Mouse (Mus musculus): ENCODE results near the gene Pcsk5. TPM values are rescaled to one million over a fixed set of nuclear protein-coding genes. Genes with fewer than 3 reads are reported as not detected.

The Pcsk5 gene
- polyA plus RNA-seq, 1 experiment from 2014 or later, result 21.1 TPM

- H3K9ac ChIP-seq (ENCODE audit: low read depth, low read length), result no peak overlapping the region
- H3K4me3 ChIP-seq (ENCODE audit: low read depth, low read length), result no peak overlapping the region
- H3K36me3 ChIP-seq (ENCODE audit: control insufficient read depth, insufficient read depth), result no peaks in the 10 kb centered on the region
- TF ChIP-seq CTCF (IDR thresholded peaks at IDR 0.05; ENCODE audit: low read depth), result no peak
- H3K27ac ChIP-seq (ENCODE audit: low read depth, low read length), result peak overlapping the region; percentile 24; the same call in 1 of the 2 replicates
- no peak for ATAC-seq
- no peaks in the 10 kb centered on the region for H3K27me3 ChIP-seq (replicated peaks; ENCODE audit: control insufficient read depth, insufficient read depth, low read length)
- H3K4me1 ChIP-seq (replicated peaks; ENCODE audit: control insufficient read depth, insufficient read depth, low read length), result peaks cover 4% of the 10 kb centered on the region; the same call in 1 of the 2 replicates
- H3K9me3 ChIP-seq (ENCODE audit: control insufficient read depth), result no peaks in the 10 kb centered on the region
- H3K4me2 ChIP-seq (replicated peaks; ENCODE audit: low read depth), result no peak overlapping the region
Observed at GRCm38 (mm10) chr19:17408591-17408990, 428.8 kb downstream of the Pcsk5 start.

GRCm38 (mm10) chr19:17406823-17407222, 430.6 kb downstream of the Pcsk5 start:
- WGBS, result 93% methylated on average over 5 of the region's 5 CpGs
- no peaks in the 10 kb centered on the region for H3K27me3 ChIP-seq (replicated peaks; ENCODE audit: control insufficient read depth, insufficient read depth, low read length)
- no peak for ATAC-seq
- H3K9me3 ChIP-seq (ENCODE audit: control insufficient read depth), result no peaks in the 10 kb centered on the region
- H3K27ac ChIP-seq (ENCODE audit: low read depth, low read length), result no peak overlapping the region
- 0 out of 2 replicates have a peak, but pooled peaks cover 4% of the 10 kb centered on the region for H3K4me1 ChIP-seq (replicated peaks; ENCODE audit: control insufficient read depth, insufficient read depth, low read length)
- H3K36me3 ChIP-seq (ENCODE audit: control insufficient read depth, insufficient read depth), result no peaks in the 10 kb centered on the region
- no peak for TF ChIP-seq CTCF (IDR thresholded peaks at IDR 0.05; ENCODE audit: low read depth)
- no peak overlapping the region for H3K4me3 ChIP-seq (ENCODE audit: low read depth, low read length)
- H3K4me2 ChIP-seq (replicated peaks; ENCODE audit: low read depth), result no peak overlapping the region
- no peak overlapping the region for H3K9ac ChIP-seq (ENCODE audit: low read depth, low read length)

- ATAC-seq, result peak; percentile 88
- Histone ChIP-seq H3K4me2 (replicated peaks; ENCODE audit: low read depth) (no peak overlapping the region), H3K4me1 (replicated peaks; ENCODE audit: control insufficient read depth, insufficient read depth, low read length) (no peaks in the 10 kb centered on the region), H3K36me3 (ENCODE audit: control insufficient read depth, insufficient read depth) (peaks cover 25% of the 10 kb centered on the region), H3K27me3 (replicated peaks; ENCODE audit: control insufficient read depth, insufficient read depth, low read length) (no peaks in the 10 kb centered on the region), H3K9me3 (ENCODE audit: control insufficient read depth) (no peaks in the 10 kb centered on the region), H3K4me3 (ENCODE audit: low read depth, low read length) (no peak overlapping the region), H3K27ac (ENCODE audit: low read depth, low read length) (peak overlapping the region; percentile 79), H3K9ac (ENCODE audit: low read depth, low read length) (no peak overlapping the region)
- 77% methylated on average over 4 of the region's 4 CpGs for WGBS
- TF ChIP-seq CTCF (IDR thresholded peaks at IDR 0.05; ENCODE audit: low read depth), result no peak
Observed at GRCm38 (mm10) chr19:17403175-17403574, 434.3 kb downstream of the Pcsk5 start.

GRCm38 (mm10) chr19:17400571-17400970, 436.9 kb downstream of the Pcsk5 start:
- Histone ChIP-seq H3K9ac (ENCODE audit: low read depth, low read length) (no peak overlapping the region), H3K27me3 (replicated peaks; ENCODE audit: control insufficient read depth, insufficient read depth, low read length) (no peaks in the 10 kb centered on the region), H3K4me2 (replicated peaks; ENCODE audit: low read depth) (no peak overlapping the region), H3K36me3 (ENCODE audit: control insufficient read depth, insufficient read depth) (peaks cover 27% of the 10 kb centered on the region), H3K27ac (ENCODE audit: low read depth, low read length) (no peak overlapping the region), H3K4me1 (replicated peaks; ENCODE audit: control insufficient read depth, insufficient read depth, low read length) (peaks cover 3% of the 10 kb centered on the region; the same call in 1 of the 2 replicates), H3K4me3 (ENCODE audit: low read depth, low read length) (no peak overlapping the region), H3K9me3 (ENCODE audit: control insufficient read depth) (no peaks in the 10 kb centered on the region)
- 79% methylated on average over 4 of the region's 4 CpGs for WGBS
- no peak for TF ChIP-seq CTCF (IDR thresholded peaks at IDR 0.05; ENCODE audit: low read depth)
- no peak for ATAC-seq

GRCm38 (mm10) chr19:17399965-17400364, 437.5 kb downstream of the Pcsk5 start:
- Histone ChIP-seq H3K36me3 (ENCODE audit: control insufficient read depth, insufficient read depth) (peaks cover 27% of the 10 kb centered on the region), H3K9me3 (ENCODE audit: control insufficient read depth) (no peaks in the 10 kb centered on the region), H3K4me3 (ENCODE audit: low read depth, low read length) (no peak overlapping the region), H3K27me3 (replicated peaks; ENCODE audit: control insufficient read depth, insufficient read depth, low read length) (no peaks in the 10 kb centered on the region), H3K4me2 (replicated peaks; ENCODE audit: low read depth) (no peak overlapping the region), H3K9ac (ENCODE audit: low read depth, low read length) (no peak overlapping the region), H3K27ac (ENCODE audit: low read depth, low read length) (no peak overlapping the region), H3K4me1 (replicated peaks; ENCODE audit: control insufficient read depth, insufficient read depth, low read length) (peaks cover 4% of the 10 kb centered on the region; the same call in 1 of the 2 replicates)
- WGBS, result 78% methylated on average over 4 of the region's 4 CpGs
- peak; percentile 33; the same call in 1 of the 2 replicates for TF ChIP-seq CTCF (IDR thresholded peaks at IDR 0.05; ENCODE audit: low read depth)
- ATAC-seq, result no peak

GRCm38 (mm10) chr19:17397922-17398321, 439.5 kb downstream of the Pcsk5 start:
- 71% methylated on average over 5 of the region's 5 CpGs for WGBS
- Histone ChIP-seq H3K4me2 (replicated peaks; ENCODE audit: low read depth) (no peak overlapping the region), H3K4me3 (ENCODE audit: low read depth, low read length) (no peak overlapping the region), H3K9ac (ENCODE audit: low read depth, low read length) (no peak overlapping the region), H3K27me3 (replicated peaks; ENCODE audit: control insufficient read depth, insufficient read depth, low read length) (no peaks in the 10 kb centered on the region), H3K4me1 (replicated peaks; ENCODE audit: control insufficient read depth, insufficient read depth, low read length) (peaks cover 4% of the 10 kb centered on the region; the same call in 1 of the 2 replicates), H3K9me3 (ENCODE audit: control insufficient read depth) (no peaks in the 10 kb centered on the region), H3K36me3 (ENCODE audit: control insufficient read depth, insufficient read depth) (peaks cover 27% of the 10 kb centered on the region), H3K27ac (ENCODE audit: low read depth, low read length) (no peak overlapping the region)
- no peak for ATAC-seq
- TF ChIP-seq CTCF (IDR thresholded peaks at IDR 0.05; ENCODE audit: low read depth), result no peak; the same call in 1 of the 2 replicates

Measured in intestine, postnatal 0 days (tissue).